Mouse (Mus musculus) T-helper 17 cell (primary cell): ENCODE data around the gene Arhgap8.
"Not testable (repeated sequence)": the region's sequence is repeated elsewhere in the genome, so short reads cannot be mapped to it uniquely, and the experiment has no call there.

Experiments
- in situ Hi-C, 2 experiments: fragments of 300-600 bp; cut with MboI, MseI; formaldehyde crosslinking; loops; 1 replicate in 1 of 2; 2 replicates in 1 of 2; pipeline ENCODE4 v1.15.1; 2025; ENCODE audit warnings: high pct_unique_total_duplicates in 2 of 2

The Arhgap8 gene

GRCm38 (mm10) chr15:84698189-84698588 lies 21.7 kb upstream of the Arhgap8 start:
- in situ Hi-C loops = no loop called here

- in situ Hi-C loops = no loop called here
Observed at GRCm38 (mm10) chr15:84700147-84700794, 19.6 kb upstream of the Arhgap8 start.

GRCm38 (mm10) chr15:84701947-84702346 lies 17.9 kb upstream of the Arhgap8 start:
- in situ Hi-C loops = no loop called here

GRCm38 (mm10) chr15:84702391-84703345 lies 17.2 kb upstream of the Arhgap8 start:
- in situ Hi-C loops = no loop called here

- in situ Hi-C loops = no loop called here
Observed at GRCm38 (mm10) chr15:84703992-84704391, 15.9 kb upstream of the Arhgap8 start.

- in situ Hi-C loops = no loop called here
Observed at GRCm38 (mm10) chr15:84705351-84705901, 14.4 kb upstream of the Arhgap8 start.

GRCm38 (mm10) chr15:84706983-84707619 lies 12.8 kb upstream of the Arhgap8 start:
- in situ Hi-C loops = no loop called here

GRCm38 (mm10) chr15:84712566-84713405 lies 7.1 kb upstream of the Arhgap8 start:
- in situ Hi-C loops = no loop called here

GRCm38 (mm10) chr15:84714730-84715129 lies 5.1 kb upstream of the Arhgap8 start:
- in situ Hi-C loops = no loop called here

- in situ Hi-C loops = no loop called here
Observed at GRCm38 (mm10) chr15:84715132-84715531, 4.7 kb upstream of the Arhgap8 start.

GRCm38 (mm10) chr15:84717570-84718270 lies 2.1 kb upstream of the Arhgap8 start:
- in situ Hi-C loops = not testable (repeated sequence)

- in situ Hi-C loops = no loop called here
Observed at GRCm38 (mm10) chr15:84718785-84719184, 1.1 kb upstream of the Arhgap8 start.

GRCm38 (mm10) chr15:84720291-84721204 lies 696 bp downstream of the Arhgap8 start:
- in situ Hi-C loops = no loop called here

GRCm38 (mm10) chr15:84723656-84724055 lies 3.8 kb downstream of the Arhgap8 start:
- in situ Hi-C loops = not testable (repeated sequence)

- in situ Hi-C loops = no loop called here
Observed at GRCm38 (mm10) chr15:84724199-84724598, 4.3 kb downstream of the Arhgap8 start.

- in situ Hi-C loops = no loop called here
Observed at GRCm38 (mm10) chr15:84729685-84730084, 9.8 kb downstream of the Arhgap8 start.

GRCm38 (mm10) chr15:84730893-84731292 lies 11.0 kb downstream of the Arhgap8 start:
- in situ Hi-C loops = no loop called here

- in situ Hi-C loops = no loop called here
Observed at GRCm38 (mm10) chr15:84731676-84732424, 12.0 kb downstream of the Arhgap8 start.

- in situ Hi-C loops = no loop called here
Observed at GRCm38 (mm10) chr15:84732425-84732749, 12.5 kb downstream of the Arhgap8 start.
